Mouse (Mus musculus): ENCODE data around the gene Slc16a11. TPM values are rescaled to one million over a fixed set of nuclear protein-coding genes. Genes with fewer than 3 reads are reported as not detected.

Slc16a11 gene
- polyA plus RNA-seq, 1 experiment from 2014 or later = 1.5 TPM

GRCm38 (mm10) chr11:70216103-70216502 is 3.6 kb downstream of the Slc16a11 start:
- Histone ChIP-seq H3K36me3 (peaks cover 27% of the 10 kb centered on the region; the same call in 1 of the 2 replicates), H3K9ac (replicated peaks) (no peak overlapping the region), H3K27me3 (peaks cover 62% of the 10 kb centered on the region), H3K4me3 (replicated peaks) (no peak overlapping the region), H3K27ac (no peak overlapping the region), H3K9me3 (no peaks in the 10 kb centered on the region), H3K4me2 (no peak overlapping the region), H3K4me1 (replicated peaks) (peaks cover 39% of the 10 kb centered on the region)
- WGBS = 54% methylated on average over 3 of the region's 3 CpGs
- ATAC-seq (ENCODE audit: insufficient number of reproducible peaks, insufficient read depth, low FRiP score, low TSS enrichment, low read depth) = no peak

GRCm38 (mm10) chr11:70218039-70218438 is 5.5 kb downstream of the Slc16a11 start:
- H3K27me3 ChIP-seq = peaks cover 53% of the 10 kb centered on the region
- no peak for ATAC-seq (ENCODE audit: insufficient number of reproducible peaks, insufficient read depth, low FRiP score, low TSS enrichment, low read depth)
- 89% methylated on average over 4 of the region's 4 CpGs for WGBS
- no peak overlapping the region for H3K9ac ChIP-seq (replicated peaks)
- no peak overlapping the region for H3K4me2 ChIP-seq
- no peaks in the 10 kb centered on the region for H3K9me3 ChIP-seq
- peaks cover 27% of the 10 kb centered on the region; the same call in 1 of the 2 replicates for H3K36me3 ChIP-seq
- H3K27ac ChIP-seq = no peak overlapping the region
- H3K4me3 ChIP-seq (replicated peaks) = no peak overlapping the region
- peaks cover 47% of the 10 kb centered on the region for H3K4me1 ChIP-seq (replicated peaks)

- Histone ChIP-seq H3K4me2 (peak overlapping the region; percentile 81), H3K4me1 (replicated peaks) (peaks cover 44% of the 10 kb centered on the region), H3K4me3 (replicated peaks) (0 out of 2 replicates have a peak overlapping the region, but pooled peaks have one; percentile 52), H3K9me3 (no peaks in the 10 kb centered on the region), H3K27me3 (peaks cover 50% of the 10 kb centered on the region), H3K27ac (no peak overlapping the region), H3K9ac (replicated peaks) (0 out of 2 replicates have a peak overlapping the region, but pooled peaks have one; percentile 31), H3K36me3 (peaks cover 27% of the 10 kb centered on the region; the same call in 1 of the 2 replicates)
- ATAC-seq (ENCODE audit: insufficient number of reproducible peaks, insufficient read depth, low FRiP score, low TSS enrichment, low read depth) = no peak
- WGBS = 86% methylated on average over 15 of the region's 15 CpGs
These were observed 6.4 kb downstream of the Slc16a11 start for GRCm38 (mm10) chr11:70218741-70219470.

- Histone ChIP-seq H3K36me3 (peaks cover 27% of the 10 kb centered on the region; the same call in 1 of the 2 replicates), H3K27me3 (peaks cover 50% of the 10 kb centered on the region), H3K27ac (peak overlapping the region; percentile 80; the same call in 1 of the 2 replicates), H3K4me3 (replicated peaks) (peak overlapping the region; percentile 52), H3K9ac (replicated peaks) (peak overlapping the region; percentile 68), H3K4me1 (replicated peaks) (peaks cover 34% of the 10 kb centered on the region), H3K4me2 (peak overlapping the region; percentile 81), H3K9me3 (no peaks in the 10 kb centered on the region)
- WGBS = 67% methylated on average over 7 of the region's 7 CpGs
- no peak for ATAC-seq (ENCODE audit: insufficient number of reproducible peaks, insufficient read depth, low FRiP score, low TSS enrichment, low read depth)
These were observed 7.3 kb downstream of the Slc16a11 start for GRCm38 (mm10) chr11:70219873-70220272.

- Histone ChIP-seq H3K9ac (replicated peaks) (peak overlapping the region; percentile 68), H3K4me2 (peak overlapping the region; percentile 81), H3K9me3 (no peaks in the 10 kb centered on the region), H3K4me1 (replicated peaks) (peaks cover 33% of the 10 kb centered on the region), H3K36me3 (peaks cover 27% of the 10 kb centered on the region; the same call in 1 of the 2 replicates), H3K27ac (peak overlapping the region; percentile 80), H3K4me3 (replicated peaks) (peak overlapping the region; percentile 52), H3K27me3 (peaks cover 50% of the 10 kb centered on the region)
- WGBS = 2% methylated on average over 24 of the region's 24 CpGs
- no peak for ATAC-seq (ENCODE audit: insufficient number of reproducible peaks, insufficient read depth, low FRiP score, low TSS enrichment, low read depth)
These were observed 7.8 kb downstream of the Slc16a11 start for GRCm38 (mm10) chr11:70220323-70220722.

GRCm38 (mm10) chr11:70220731-70221602 is 8.4 kb downstream of the Slc16a11 start, which contains the start of gene Slc16a13:
Slc16a13 (minus strand) TSS chr11:70221064.
- WGBS = under 1% methylated on average over 28 of the region's 28 CpGs

GRCm38 (mm10) chr11:70221603-70222500 is 9.3 kb downstream of the Slc16a11 start:
- no peak for ATAC-seq (ENCODE audit: insufficient number of reproducible peaks, insufficient read depth, low FRiP score, low TSS enrichment, low read depth)
- H3K9ac ChIP-seq (replicated peaks) = peak overlapping the region; percentile 68
- peaks cover 50% of the 10 kb centered on the region for H3K27me3 ChIP-seq
- peak overlapping the region; percentile 52 for H3K4me3 ChIP-seq (replicated peaks)
- peaks cover 23% of the 10 kb centered on the region; the same call in 1 of the 2 replicates for H3K36me3 ChIP-seq
- peaks cover 46% of the 10 kb centered on the region for H3K4me1 ChIP-seq (replicated peaks)
- H3K9me3 ChIP-seq = no peaks in the 10 kb centered on the region
- 9% methylated on average over 14 of the region's 14 CpGs for WGBS
- peak overlapping the region; percentile 81 for H3K4me2 ChIP-seq
- peak overlapping the region; percentile 80 for H3K27ac ChIP-seq

More at GRCm38 (mm10) chr11:70220731-70221602, 8.4 kb downstream of the Slc16a11 start, which contains the start of gene Slc16a13:
- peak within 1 kb of the TSS; percentile 81 for H3K4me2 ChIP-seq
- peak within 1 kb of the TSS; percentile 52 for H3K4me3 ChIP-seq (replicated peaks)
- H3K27ac ChIP-seq = peak within 1 kb of the TSS; percentile 80
- H3K36me3 ChIP-seq = peaks cover 27% of the 10 kb centered on the region; the same call in 1 of the 2 replicates
- H3K9me3 ChIP-seq = no peaks in the 10 kb centered on the region
- peak within 1 kb of the TSS; percentile 68 for H3K9ac ChIP-seq (replicated peaks)
- peak; percentile 92 for ATAC-seq (ENCODE audit: insufficient number of reproducible peaks, insufficient read depth, low FRiP score, low TSS enrichment, low read depth)
- peaks cover 50% of the 10 kb centered on the region for H3K27me3 ChIP-seq
- H3K4me1 ChIP-seq (replicated peaks) = peaks cover 37% of the 10 kb centered on the region

- H3K4me2 ChIP-seq = no peak overlapping the region
- peaks cover 4% of the 10 kb centered on the region; the same call in 1 of the 2 replicates for H3K36me3 ChIP-seq
- WGBS = 82% methylated on average over 9 of the region's 9 CpGs
- H3K27me3 ChIP-seq = peaks cover 58% of the 10 kb centered on the region
- H3K4me3 ChIP-seq (replicated peaks) = no peak overlapping the region
- no peaks in the 10 kb centered on the region for H3K9me3 ChIP-seq
- no peak for ATAC-seq (ENCODE audit: insufficient number of reproducible peaks, insufficient read depth, low FRiP score, low TSS enrichment, low read depth)
- no peak overlapping the region for H3K27ac ChIP-seq
- peaks cover 46% of the 10 kb centered on the region for H3K4me1 ChIP-seq (replicated peaks)
- H3K9ac ChIP-seq (replicated peaks) = no peak overlapping the region
These were observed 11.2 kb downstream of the Slc16a11 start for GRCm38 (mm10) chr11:70223724-70224123.

GRCm38 (mm10) chr11:70225798-70226601 is 13.4 kb downstream of the Slc16a11 start:
- no peak overlapping the region for H3K27ac ChIP-seq
- H3K4me1 ChIP-seq (replicated peaks) = peaks cover 44% of the 10 kb centered on the region

GRCm38 (mm10) chr11:70226602-70226890 is 14.0 kb downstream of the Slc16a11 start:
- Histone ChIP-seq H3K36me3 (no peaks in the 10 kb centered on the region), H3K27me3 (peaks cover 76% of the 10 kb centered on the region), H3K9ac (replicated peaks) (peak overlapping the region; percentile 42), H3K4me3 (replicated peaks) (peak overlapping the region; percentile 27), H3K4me1 (replicated peaks) (peaks cover 40% of the 10 kb centered on the region), H3K4me2 (peak overlapping the region; percentile 49), H3K9me3 (no peaks in the 10 kb centered on the region), H3K27ac (no peak overlapping the region)
- ATAC-seq (ENCODE audit: insufficient number of reproducible peaks, insufficient read depth, low FRiP score, low TSS enrichment, low read depth) = no peak
- 6% methylated on average over 18 of the region's 18 CpGs for WGBS

More at GRCm38 (mm10) chr11:70225798-70226601, 13.4 kb downstream of the Slc16a11 start:
- ATAC-seq (ENCODE audit: insufficient number of reproducible peaks, insufficient read depth, low FRiP score, low TSS enrichment, low read depth) = no peak
- Histone ChIP-seq H3K9me3 (no peaks in the 10 kb centered on the region), H3K36me3 (no peaks in the 10 kb centered on the region), H3K4me3 (replicated peaks) (peak overlapping the region; percentile 27), H3K9ac (replicated peaks) (peak overlapping the region; percentile 42), H3K27me3 (peaks cover 76% of the 10 kb centered on the region), H3K4me2 (peak overlapping the region; percentile 49)
- 19% methylated on average over 27 of the region's 27 CpGs for WGBS
